Mouse (Mus musculus): ENCODE data around the gene Swi5.

The Swi5 gene

GRCm38 (mm10) chr2:32260635-32261034, 27.2 kb downstream of the Swi5 start:
- DNase-seq (ENCODE audit: low spot score in 2 of 2), result no peak

GRCm38 (mm10) chr2:32259657-32260417, 28.0 kb downstream of the Swi5 start, which contains the start of gene Uck1:
TSS of gene Uck1 (minus strand) at chr2:32260159.
- DNase-seq (ENCODE audit: low spot score in 2 of 2), result peak; percentile 71 to 75

GRCm38 (mm10) chr2:32258887-32259533, 28.9 kb downstream of the Swi5 start:
- DNase-seq (ENCODE audit: low spot score in 2 of 2), result no peak

- no peak for DNase-seq (ENCODE audit: low spot score in 2 of 2)
These were observed 31.6 kb downstream of the Swi5 start for GRCm38 (mm10) chr2:32256273-32256672.

GRCm38 (mm10) chr2:32254563-32254962, 33.3 kb downstream of the Swi5 start:
- DNase-seq (ENCODE audit: low spot score in 2 of 2), result no peak

GRCm38 (mm10) chr2:32253352-32253751, 34.5 kb downstream of the Swi5 start:
- DNase-seq (ENCODE audit: low spot score in 2 of 2), result no peak

GRCm38 (mm10) chr2:32252658-32253057, 35.2 kb downstream of the Swi5 start:
- no peak for DNase-seq (ENCODE audit: low spot score in 2 of 2)

- DNase-seq (ENCODE audit: low spot score in 2 of 2), result no peak
These were observed 35.9 kb downstream of the Swi5 start for GRCm38 (mm10) chr2:32251791-32252527.

- no peak for DNase-seq (ENCODE audit: low spot score in 2 of 2)
These were observed 39.2 kb downstream of the Swi5 start for GRCm38 (mm10) chr2:32248377-32249361.

GRCm38 (mm10) chr2:32246741-32247140, 41.1 kb downstream of the Swi5 start:
- no peak for DNase-seq (ENCODE audit: low spot score in 2 of 2)

- DNase-seq (ENCODE audit: low spot score in 2 of 2), result no peak
These were observed 44.9 kb downstream of the Swi5 start for GRCm38 (mm10) chr2:32242986-32243385.

GRCm38 (mm10) chr2:32240591-32240990, 47.3 kb downstream of the Swi5 start:
- no peak for DNase-seq (ENCODE audit: low spot score in 2 of 2)

- no peak for DNase-seq (ENCODE audit: low spot score in 2 of 2)
These were observed 49.0 kb downstream of the Swi5 start for GRCm38 (mm10) chr2:32238708-32239435.

GRCm38 (mm10) chr2:32237571-32237970, 50.3 kb downstream of the Swi5 start:
- no peak for DNase-seq (ENCODE audit: low spot score in 2 of 2)

- peak in 1 of 2 experiments; percentile 24 for DNase-seq (ENCODE audit: low spot score in 2 of 2)
These were observed 51.0 kb downstream of the Swi5 start for GRCm38 (mm10) chr2:32236760-32237487.

GRCm38 (mm10) chr2:32235886-32236759, 51.8 kb downstream of the Swi5 start, which contains the start of gene Pomt1:
TSS of gene Pomt1 (plus strand) at chr2:32236590.
- DNase-seq (ENCODE audit: low spot score in 2 of 2), result peak; percentile 77 to 85

GRCm38 (mm10) chr2:32235433-32235832, 52.4 kb downstream of the Swi5 start:
- no peak for DNase-seq (ENCODE audit: low spot score in 2 of 2)
